Mouse (Mus musculus): ENCODE measurements around the gene Rec114.

DNA sequence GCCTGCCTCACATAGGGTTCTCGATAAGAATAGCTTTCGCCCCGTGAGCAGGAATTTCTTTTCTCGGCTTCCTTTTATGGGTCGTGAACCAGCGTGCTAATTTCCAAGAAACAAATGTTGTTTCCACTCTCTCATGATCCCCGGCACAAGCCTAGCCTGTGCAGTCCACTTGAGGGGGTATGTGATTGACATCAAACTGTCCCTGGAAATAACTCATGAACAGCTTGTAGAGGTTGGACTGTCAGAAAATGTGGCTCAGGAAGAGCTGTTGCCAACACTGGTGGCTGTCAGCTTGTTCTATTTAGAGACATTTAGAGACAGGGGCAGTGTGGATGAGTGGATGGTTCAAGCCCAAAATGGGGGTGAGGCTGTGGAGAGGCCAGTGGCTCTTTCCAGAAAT, 15.0 kb upstream of the Rec114 start:
- no peak for TF ChIP-seq CTCF (IDR thresholded peaks at IDR 0.05; ENCODE audit: extremely low read depth, insufficient read depth, insufficient read length, insufficient replicate concordance)
- TF ChIP-seq POLR2A (IDR thresholded peaks at IDR 0.05; ENCODE audit: low read depth, low read length), result no peak
